Comparison of ENCODE assay signal across 13 mouse cellular contexts in genomic region chr9:110263181-110263580, GRCm38 (mm10).
"Had no signal": no experiment of that assay in that cellular context is flagged by ENCODE, and none has a peak within 500 bp of the region (broad histone marks: within the 10 kb centered on the region; RNA-seq: fewer than 3 reads in every experiment).

No protein-coding gene starts in this region.

- H3K36me3 ChIP-seq: limb, embryonic 10.5 days; liver, embryonic 15.5 days; stomach, embryonic 15.5 days had no signal

- H3K4me2 ChIP-seq: liver, embryonic 11.5 days; liver, embryonic 15.5 days; midbrain, embryonic 11.5 days; stomach, embryonic 15.5 days had no signal

- H3K27me3 ChIP-seq: liver, embryonic 15.5 days; stomach, embryonic 15.5 days had no signal

- H3K9me3 ChIP-seq: limb, embryonic 10.5 days; liver, embryonic 15.5 days; stomach, embryonic 15.5 days had no signal

- ATAC-seq: lung, postnatal 0 days; midbrain, embryonic 16.5 days had no signal

- DNase-seq: kidney, adult 8-10 months; lung, adult 2 months; lung, postnatal 4 days; right cerebral cortex, postnatal 14 days; thymus, postnatal 4 days had no signal

- H3K4me1 ChIP-seq: limb, embryonic 10.5 days; liver, embryonic 15.5 days; stomach, embryonic 15.5 days had no signal

- H3K4me3 ChIP-seq: left cerebral cortex, adult 2 months; limb, embryonic 10.5 days; liver, embryonic 15.5 days; stomach, embryonic 15.5 days had no signal

- H3K9ac ChIP-seq: liver, embryonic 15.5 days; stomach, embryonic 15.5 days had no signal

- H3K27ac ChIP-seq: left cerebral cortex, adult 2 months; limb, embryonic 10.5 days; liver, embryonic 15.5 days; stomach, embryonic 15.5 days had no signal
